In genomic region chr7:89718264-89718663, GRCm38 (mm10) we compare ENCODE assay signal across 16 mouse cellular contexts.
"Had no signal": no experiment of that assay in that cellular context is flagged by ENCODE, and none has a peak within 500 bp of the region (broad histone marks: within the 10 kb centered on the region; RNA-seq: fewer than 3 reads in every experiment).

No protein-coding gene starts in this region.

- H3K27me3 ChIP-seq: lung, embryonic 15.5 days; megakaryocyte, embryonic 14.5 days; midbrain, embryonic 13.5 days; midbrain, embryonic 15.5 days; neural tube, embryonic 12.5 days had no signal

- H3K9ac ChIP-seq: lung, embryonic 15.5 days; midbrain, embryonic 13.5 days; midbrain, embryonic 15.5 days; neural tube, embryonic 12.5 days had no signal

- H3K4me2 ChIP-seq: lung, embryonic 15.5 days; midbrain, embryonic 11.5 days; midbrain, embryonic 13.5 days; midbrain, embryonic 15.5 days; neural tube, embryonic 12.5 days had no signal

- H3K4me3 ChIP-seq: lung, embryonic 15.5 days; megakaryocyte, embryonic 14.5 days; midbrain, embryonic 13.5 days; midbrain, embryonic 15.5 days; neural tube, embryonic 12.5 days had no signal

- H3K4me1 ChIP-seq: lung, embryonic 15.5 days; megakaryocyte, embryonic 14.5 days; midbrain, embryonic 13.5 days; midbrain, embryonic 15.5 days; neural tube, embryonic 12.5 days had no signal

- H3K27ac ChIP-seq: lung, embryonic 15.5 days; macrophage; midbrain, embryonic 13.5 days; midbrain, embryonic 15.5 days; neural tube, embryonic 12.5 days had no signal

- ATAC-seq: lung, postnatal 0 days; midbrain, embryonic 13.5 days; midbrain, embryonic 15.5 days had no signal

- H3K9me3 ChIP-seq: lung, embryonic 15.5 days; megakaryocyte, embryonic 14.5 days; midbrain, embryonic 13.5 days; midbrain, embryonic 15.5 days; neural tube, embryonic 12.5 days had no signal

- H3K36me3 ChIP-seq: lung, embryonic 15.5 days; midbrain, embryonic 13.5 days; midbrain, embryonic 15.5 days; neural tube, embryonic 12.5 days had no signal

- DNase-seq: lung, adult 2 months; lung, postnatal 14 days; lung, postnatal 36 days; right cerebral cortex, postnatal 14 days; spleen, adult 18-20 months; thymus, adult 18-20 months; thymus, postnatal 14 days; thymus, postnatal 36 days had no signal
